Mouse (Mus musculus) testis, adult 2 months (tissue): ENCODE data around the gene Cul7.

Source experiments
- CTCF ChIP-seq: fragments of 200-500 bp; IDR thresholded peaks from 2 replicates; pipeline ENCODE4 v1.5.1; 2012; ENCODE audit warnings: low read depth, mild to moderate bottlenecking, inconsistent platforms, low read length, moderate library complexity; ENCODE audit not compliant: control insufficient read depth, insufficient read depth, insufficient replicate concordance
- POLR2A ChIP-seq: fragments of 200-500 bp; IDR thresholded peaks from 2 replicates; pipeline ENCODE4 v1.6.1; 2012; ENCODE audit warnings: low read depth, mild to moderate bottlenecking, inconsistent platforms, low read length, moderate library complexity; ENCODE audit not compliant: control insufficient read depth

DNA sequence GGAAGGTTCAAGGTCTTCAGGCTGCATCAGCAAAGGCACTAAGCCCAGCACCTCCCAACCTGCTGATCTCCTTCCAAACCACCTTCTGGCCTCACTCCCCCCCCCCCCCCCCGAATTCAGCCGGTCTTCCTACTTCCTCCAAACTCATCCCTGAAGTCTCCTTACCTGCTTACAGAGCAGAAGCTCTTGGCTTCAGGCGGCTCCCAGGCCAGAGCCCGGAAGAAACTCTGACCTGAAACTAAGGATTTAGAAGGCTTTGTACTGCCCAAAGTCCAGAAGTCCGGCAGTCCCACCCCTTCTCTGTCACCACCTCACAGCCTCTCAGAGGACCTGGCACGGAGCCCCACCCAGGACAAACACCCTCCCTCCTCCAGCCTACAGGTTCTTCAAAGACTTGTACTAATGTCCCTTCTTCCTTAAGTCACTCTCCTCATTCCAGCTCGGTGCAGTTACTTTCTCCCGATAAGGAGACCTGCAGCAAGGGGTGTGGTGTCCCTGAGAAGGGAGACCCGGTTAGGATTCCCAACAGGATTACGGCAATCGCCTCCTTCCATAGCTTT is 5.1 kb upstream of the Cul7 start:
- no peak for TF ChIP-seq CTCF
- no peak for TF ChIP-seq POLR2A
